Mouse (Mus musculus) midbrain, embryonic 13.5 days (tissue): ENCODE measurements around the gene Rpgrip1l. TPM values are rescaled to one million over a fixed set of nuclear protein-coding genes. Genes with fewer than 3 reads are reported as not detected.

Experiments
- ATAC-seq: fragments of 200-750 bp; cut with Nextera tagmentation; 2 replicates; pipeline ENCODE4 v1.8.0; 2017; ENCODE audit warnings: mild to moderate bottlenecking, moderate TSS enrichment, moderate library complexity
- H3K27ac ChIP-seq: fragments of 300-500 bp; sonication (generic); 2 replicates; pipeline ENCODE4 v1.5.1; 2015; ENCODE audit warnings: inconsistent platforms, mild to moderate bottlenecking, moderate library complexity
- H3K27me3 ChIP-seq: fragments of 300-500 bp; sonication (generic); 2 replicates; pipeline ENCODE4 v1.6.1; 2015; ENCODE audit warnings: mild to moderate bottlenecking, inconsistent platforms
- H3K36me3 ChIP-seq: fragments of 300-500 bp; sonication (generic); 2 replicates; pipeline ENCODE4 v1.6.1; 2015; ENCODE audit warnings: mild to moderate bottlenecking, inconsistent platforms
- H3K4me1 ChIP-seq: fragments of 300-500 bp; sonication (generic); replicated peaks from 2 replicates; pipeline ENCODE4 v1.6.1; 2015; ENCODE audit warnings: inconsistent platforms
- H3K4me2 ChIP-seq: fragments of 300-500 bp; sonication (generic); replicated peaks from 2 replicates; pipeline ENCODE4 v1.6.1; 2015; ENCODE audit warnings: moderate library complexity, mild to moderate bottlenecking, inconsistent platforms
- H3K4me3 ChIP-seq: fragments of 300-500 bp; sonication (generic); replicated peaks from 2 replicates; pipeline ENCODE4 v1.5.1; 2015; ENCODE audit warnings: mild to moderate bottlenecking, inconsistent platforms
- H3K9ac ChIP-seq: fragments of 300-500 bp; sonication (generic); replicated peaks from 2 replicates; pipeline ENCODE4 v1.6.1; 2015; ENCODE audit warnings: mild to moderate bottlenecking, inconsistent platforms
- H3K9me3 ChIP-seq: fragments of 300-500 bp; sonication (generic); 2 replicates; pipeline ENCODE4 v1.6.1; 2016; ENCODE audit warnings: mild to moderate bottlenecking, inconsistent platforms
- WGBS: fragments of 180-500 bp; shearing (Covaris S2); methylation state at CpG from one replicate; pipeline ENCODE4 v1.1.7; 2015; 5-methylcytosine and 5-hydroxymethylcytosine counted together
- polyA plus RNA-seq: library from polyadenylated mRNA; unstranded; fragments of >200 nt; fragmentation: Nextera tagmentation; extraction: Ambion mirVana; gene quantifications from 2 replicates; pipeline ENCODE4 v1.2.1, GENCODE M21; 2015

Gene Rpgrip1l
- polyA plus RNA-seq, 1 experiment from 2014 or later = 14.0 TPM

- H3K4me3 ChIP-seq = no peak overlapping the region
- no peak overlapping the region for H3K27ac ChIP-seq
- H3K27me3 ChIP-seq = no peaks in the 10 kb centered on the region
- H3K4me1 ChIP-seq = no peaks in the 10 kb centered on the region
- 78% methylated on average over 3 of the region's 3 CpGs for WGBS
- ATAC-seq = no peak
- peaks cover 19% of the 10 kb centered on the region; the same call in 1 of the 2 replicates for H3K36me3 ChIP-seq
- no peaks in the 10 kb centered on the region for H3K9me3 ChIP-seq
- H3K4me2 ChIP-seq = no peak overlapping the region
- no peak overlapping the region for H3K9ac ChIP-seq
Measured at GRCm38 (mm10) chr8:91263939-91264338, 49.1 kb downstream of the Rpgrip1l start.

- H3K4me1 ChIP-seq = no peaks in the 10 kb centered on the region
- no peak overlapping the region for H3K27ac ChIP-seq
- no peak overlapping the region for H3K9ac ChIP-seq
- ATAC-seq = no peak
- H3K4me3 ChIP-seq = no peak overlapping the region
- no peaks in the 10 kb centered on the region for H3K27me3 ChIP-seq
- H3K36me3 ChIP-seq = peaks cover 5% of the 10 kb centered on the region; the same call in 1 of the 2 replicates
- H3K9me3 ChIP-seq = no peaks in the 10 kb centered on the region
- 86% methylated on average over 2 of the region's 2 CpGs for WGBS
- H3K4me2 ChIP-seq = no peak overlapping the region
Measured at GRCm38 (mm10) chr8:91261598-91261997, 51.5 kb downstream of the Rpgrip1l start.

DNA sequence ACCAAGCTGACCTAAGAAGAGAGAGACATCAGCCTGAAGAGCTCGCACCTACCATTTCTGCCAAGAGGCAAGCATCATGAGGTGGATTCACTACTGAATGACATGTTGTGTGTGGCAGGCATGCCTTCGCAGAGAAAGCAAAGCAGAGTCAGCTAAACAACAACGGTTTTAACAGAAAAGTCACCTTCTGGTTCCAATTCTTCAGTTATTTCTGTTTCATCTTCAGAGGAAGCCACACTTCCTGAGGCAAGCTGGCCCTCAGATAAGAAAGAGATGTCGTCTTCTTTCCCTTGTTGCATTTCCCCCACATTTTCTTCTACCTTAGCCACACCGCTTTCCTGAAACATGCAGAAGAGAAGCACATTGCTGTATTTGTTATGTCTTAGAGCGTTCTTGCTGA is 62.1 kb downstream of the Rpgrip1l start:
- 96% methylated on average over 6 of the region's 6 CpGs for WGBS
- ATAC-seq = no peak
- Histone ChIP-seq H3K4me1 (no peaks in the 10 kb centered on the region), H3K9ac (no peak overlapping the region), H3K36me3 (peaks cover 17% of the 10 kb centered on the region), H3K27me3 (no peaks in the 10 kb centered on the region), H3K9me3 (no peaks in the 10 kb centered on the region), H3K27ac (no peak overlapping the region), H3K4me3 (no peak overlapping the region), H3K4me2 (no peak overlapping the region)

GRCm38 (mm10) chr8:91249758-91250466 is 63.1 kb downstream of the Rpgrip1l start:
- Histone ChIP-seq H3K4me2 (no peak overlapping the region), H3K27me3 (no peaks in the 10 kb centered on the region), H3K9ac (no peak overlapping the region), H3K4me3 (no peak overlapping the region), H3K27ac (no peak overlapping the region), H3K9me3 (no peaks in the 10 kb centered on the region), H3K4me1 (no peaks in the 10 kb centered on the region), H3K36me3 (peaks cover 17% of the 10 kb centered on the region)
- 98% methylated on average over 9 of the region's 9 CpGs for WGBS
- no peak for ATAC-seq

GRCm38 (mm10) chr8:91245821-91246454 is 67.1 kb downstream of the Rpgrip1l start:
- Histone ChIP-seq H3K4me1 (peaks cover 6% of the 10 kb centered on the region; the same call in 1 of the 2 replicates), H3K27ac (no peak overlapping the region), H3K36me3 (peaks cover 14% of the 10 kb centered on the region), H3K9me3 (no peaks in the 10 kb centered on the region), H3K4me2 (no peak overlapping the region), H3K9ac (no peak overlapping the region), H3K27me3 (no peaks in the 10 kb centered on the region), H3K4me3 (no peak overlapping the region)
- WGBS = 58% methylated on average over 4 of the region's 4 CpGs
- no peak for ATAC-seq

- no peak overlapping the region for H3K4me2 ChIP-seq
- H3K4me1 ChIP-seq = peaks cover 9% of the 10 kb centered on the region
- H3K4me3 ChIP-seq = no peak overlapping the region
- H3K27me3 ChIP-seq = no peaks in the 10 kb centered on the region
- H3K9me3 ChIP-seq = no peaks in the 10 kb centered on the region
- H3K36me3 ChIP-seq = no peaks in the 10 kb centered on the region
- no peak overlapping the region for H3K9ac ChIP-seq
- no peak for ATAC-seq
- 83% methylated on average over 1 of the region's 1 CpGs for WGBS
- no peak overlapping the region for H3K27ac ChIP-seq
Measured at GRCm38 (mm10) chr8:91242721-91243120, 70.3 kb downstream of the Rpgrip1l start.

GRCm38 (mm10) chr8:91241873-91242519 is 71.1 kb downstream of the Rpgrip1l start:
- 78% methylated on average over 8 of the region's 8 CpGs for WGBS
- no peak for ATAC-seq

GRCm38 (mm10) chr8:91241371-91241770 is 71.7 kb downstream of the Rpgrip1l start:
- WGBS = 44% methylated on average over 5 of the region's 5 CpGs
- no peaks in the 10 kb centered on the region for H3K27me3 ChIP-seq
- H3K36me3 ChIP-seq = no peaks in the 10 kb centered on the region
- H3K9ac ChIP-seq = no peak overlapping the region
- H3K4me2 ChIP-seq = no peak overlapping the region
- H3K4me1 ChIP-seq = peaks cover 9% of the 10 kb centered on the region
- no peak overlapping the region for H3K27ac ChIP-seq
- ATAC-seq = no peak
- H3K9me3 ChIP-seq = no peaks in the 10 kb centered on the region
- no peak overlapping the region for H3K4me3 ChIP-seq

More at GRCm38 (mm10) chr8:91241873-91242519, 71.1 kb downstream of the Rpgrip1l start:
- Histone ChIP-seq H3K4me2 (no peak overlapping the region), H3K27ac (no peak overlapping the region), H3K27me3 (no peaks in the 10 kb centered on the region), H3K4me1 (peaks cover 9% of the 10 kb centered on the region), H3K9me3 (no peaks in the 10 kb centered on the region), H3K4me3 (no peak overlapping the region), H3K9ac (no peak overlapping the region), H3K36me3 (no peaks in the 10 kb centered on the region)

- H3K27me3 ChIP-seq = no peaks in the 10 kb centered on the region
- H3K36me3 ChIP-seq = 0 out of 2 replicates have a peak, but pooled peaks cover 2% of the 10 kb centered on the region
- H3K9ac ChIP-seq = no peak overlapping the region
- 92% methylated on average over 2 of the region's 2 CpGs for WGBS
- H3K27ac ChIP-seq = no peak overlapping the region
- H3K4me1 ChIP-seq = peaks cover 12% of the 10 kb centered on the region
- H3K9me3 ChIP-seq = no peaks in the 10 kb centered on the region
- H3K4me3 ChIP-seq = no peak overlapping the region
- ATAC-seq = no peak
- no peak overlapping the region for H3K4me2 ChIP-seq
Measured at GRCm38 (mm10) chr8:91237191-91237590, 75.9 kb downstream of the Rpgrip1l start.

GRCm38 (mm10) chr8:91234097-91234496 is 79.0 kb downstream of the Rpgrip1l start:
- WGBS = 34% methylated on average over 2 of the region's 2 CpGs
- H3K4me2 ChIP-seq = no peak overlapping the region
- H3K27ac ChIP-seq = 0 out of 2 replicates have a peak overlapping the region, but pooled peaks have one; percentile 58
- no peak overlapping the region for H3K9ac ChIP-seq
- H3K36me3 ChIP-seq = 0 out of 2 replicates have a peak, but pooled peaks cover 4% of the 10 kb centered on the region
- no peak overlapping the region for H3K4me3 ChIP-seq
- H3K27me3 ChIP-seq = no peaks in the 10 kb centered on the region
- ATAC-seq = no peak
- H3K4me1 ChIP-seq = peaks cover 9% of the 10 kb centered on the region; the same call in 1 of the 2 replicates
- H3K9me3 ChIP-seq = no peaks in the 10 kb centered on the region

- Histone ChIP-seq H3K4me2 (no peak overlapping the region), H3K4me3 (no peak overlapping the region), H3K4me1 (0 out of 2 replicates have a peak, but pooled peaks cover 2% of the 10 kb centered on the region), H3K9ac (no peak overlapping the region), H3K27me3 (no peaks in the 10 kb centered on the region), H3K36me3 (peaks cover 22% of the 10 kb centered on the region; the same call in 1 of the 2 replicates), H3K27ac (no peak overlapping the region), H3K9me3 (no peaks in the 10 kb centered on the region)
- WGBS = 91% methylated on average over 7 of the region's 7 CpGs
- ATAC-seq = no peak
Measured at GRCm38 (mm10) chr8:91227421-91227841, 85.6 kb downstream of the Rpgrip1l start.

DNA sequence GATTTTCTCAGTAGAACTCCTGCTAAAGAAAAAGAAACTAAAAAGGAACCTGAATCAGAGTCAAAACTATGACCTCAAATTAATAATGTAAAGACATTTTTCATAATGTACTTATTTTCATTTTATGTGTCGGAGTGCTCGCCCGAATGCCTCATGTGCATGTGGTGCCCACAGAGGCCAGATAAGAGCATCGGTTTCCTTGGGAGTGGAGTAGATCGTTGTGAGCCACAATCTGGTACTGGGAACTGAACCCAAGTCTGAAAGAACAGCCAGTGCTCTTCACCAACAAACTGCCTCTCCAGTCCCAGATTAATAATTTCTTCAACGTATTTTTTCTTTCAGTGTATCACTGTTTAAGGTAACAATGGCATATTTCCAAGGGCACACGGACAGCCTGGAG is 88.8 kb downstream of the Rpgrip1l start:
- Histone ChIP-seq H3K4me1 (no peaks in the 10 kb centered on the region), H3K9me3 (no peaks in the 10 kb centered on the region), H3K4me3 (no peak overlapping the region), H3K4me2 (no peak overlapping the region), H3K27ac (no peak overlapping the region), H3K9ac (no peak overlapping the region), H3K36me3 (peaks cover 22% of the 10 kb centered on the region; the same call in 1 of the 2 replicates), H3K27me3 (no peaks in the 10 kb centered on the region)
- no peak for ATAC-seq
- 95% methylated on average over 7 of the region's 7 CpGs for WGBS
